Mouse (Mus musculus) limb, embryonic 14.5 days (tissue): Measurements from ENCODE around the gene Gata1. TPM values are rescaled to one million over a fixed set of nuclear protein-coding genes. Genes with fewer than 3 reads are reported as not detected.
"Not testable (repeated sequence)": the region's sequence is repeated elsewhere in the genome, so short reads cannot be mapped to it uniquely, and the experiment has no call there.

ENCODE experiments used
- ATAC-seq: fragments of 200-750 bp; cut with Nextera tagmentation; 2 replicates; pipeline ENCODE4 v1.8.0; 2017; ENCODE audit warnings: low read depth, moderate number of reproducible peaks, moderate TSS enrichment; ENCODE audit not compliant: low FRiP score
- DNase-seq: peaks from one replicate; pipeline ENCODE4 v3.0.0-alpha.2; 2015; ENCODE audit warnings: low spot score
- H3K27ac ChIP-seq: fragments of 300-500 bp; sonication (generic); replicated peaks from 2 replicates; pipeline ENCODE4 v1.5.1; 2014; ENCODE audit warnings: low read depth, mild to moderate bottlenecking, low read length, moderate library complexity, mixed read lengths
- H3K27me3 ChIP-seq: fragments of 300-500 bp; sonication (generic); 2 replicates; pipeline ENCODE4 v1.6.1; 2014; ENCODE audit warnings: low read length, mixed read lengths; ENCODE audit not compliant: control insufficient read depth, insufficient read depth
- H3K36me3 ChIP-seq: fragments of 300-500 bp; sonication (generic); 2 replicates; pipeline ENCODE4 v1.6.1; 2014; ENCODE audit warnings: mild to moderate bottlenecking, low read length, moderate library complexity, mixed read lengths; ENCODE audit not compliant: control insufficient read depth, insufficient read depth
- H3K4me1 ChIP-seq: fragments of 300-500 bp; sonication (generic); 2 replicates; pipeline ENCODE4 v1.6.1; 2014; ENCODE audit warnings: antibody characterized with exemption, low read length, mixed read lengths; ENCODE audit not compliant: control insufficient read depth, insufficient read depth
- H3K4me2 ChIP-seq: fragments of 300-500 bp; sonication (generic); replicated peaks from 2 replicates; pipeline ENCODE4 v1.6.1; 2014; ENCODE audit warnings: low read depth, mild to moderate bottlenecking, low read length, moderate library complexity; ENCODE audit not compliant: severe bottlenecking
- H3K4me3 ChIP-seq: fragments of 300-500 bp; sonication (generic); replicated peaks from 2 replicates; pipeline ENCODE4 v1.5.1; 2014; ENCODE audit warnings: low read length
- H3K9ac ChIP-seq: fragments of 300-500 bp; sonication (generic); 2 replicates; pipeline ENCODE4 v1.6.1; 2014; ENCODE audit warnings: mild to moderate bottlenecking, low read depth, low read length, moderate library complexity; ENCODE audit not compliant: severe bottlenecking
- H3K9me3 ChIP-seq: fragments of 300-500 bp; sonication (generic); 2 replicates; pipeline ENCODE4 v1.6.1; 2016; ENCODE audit warnings: low read length; ENCODE audit not compliant: control insufficient read depth
- POLR2A ChIP-seq: fragments of 200-500 bp; IDR thresholded peaks from 2 replicates; pipeline ENCODE4 v1.8.0; 2012; ENCODE audit warnings: inconsistent platforms, mild to moderate bottlenecking, moderate library complexity, borderline replicate concordance; ENCODE audit not compliant: insufficient read depth, insufficient read length; ENCODE audit errors: extremely low read depth
- WGBS: fragments of 180-500 bp; shearing (Covaris S2); extraction: QIAGEN DNeasy Blood & Tissue Kit; methylation state at CpG from one replicate; pipeline ENCODE4 v1.1.7; 2014; 5-methylcytosine and 5-hydroxymethylcytosine counted together
- polyA plus RNA-seq, 2 experiments: library from polyadenylated mRNA; depleted of rRNA in 1 of 2; stranded (reverse) in 1 of 2; unstranded in 1 of 2; fragments of >200 nt; fragmentation: Nextera tagmentation in 1 of 2; extraction: Ambion mirVana in 1 of 2; gene quantifications; 2 replicates each; pipeline versions ENCODE4 v1.2.1 to v1.2.3; 2012 to 2014

Gata1 gene
- polyA plus RNA-seq, 2 experiments, result 1.3 to 1.5 TPM

DNA sequence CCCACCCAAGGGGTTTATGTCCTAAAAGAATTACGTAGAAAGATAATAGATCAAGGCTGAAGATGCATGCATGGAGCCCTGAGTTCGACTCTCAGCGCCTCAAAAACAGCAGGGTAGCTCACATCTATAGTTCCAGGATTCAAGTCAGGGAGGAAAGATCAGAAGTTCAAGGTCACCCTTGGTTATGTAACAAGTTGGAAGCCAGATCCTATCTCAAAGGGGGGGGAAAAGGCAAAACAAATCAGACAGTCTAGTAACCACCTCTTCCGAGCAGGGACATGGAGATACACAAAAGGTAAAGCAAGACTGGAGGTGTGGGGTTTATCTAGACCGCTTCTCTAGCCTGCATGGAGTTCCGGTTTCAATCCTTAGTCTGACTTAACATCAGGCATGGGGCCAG, 51.6 kb downstream of the Gata1 start:
- TF ChIP-seq POLR2A, result no peak
- peaks cover 16% of the 10 kb centered on the region; the same call in 1 of the 2 replicates for H3K36me3 ChIP-seq
- H3K4me1 ChIP-seq, result no peaks in the 10 kb centered on the region
- ATAC-seq (no peak), DNase-seq (no peak)
- H3K4me3 ChIP-seq, result no peak overlapping the region
- no peak overlapping the region for H3K4me2 ChIP-seq
- H3K27ac ChIP-seq, result no peak overlapping the region
- peaks cover 23% of the 10 kb centered on the region for H3K27me3 ChIP-seq
- WGBS, result 64% methylated on average over 6 of the region's 6 CpGs
- no peaks in the 10 kb centered on the region; the same call in 1 of the 2 replicates for H3K9me3 ChIP-seq
- no peak overlapping the region for H3K9ac ChIP-seq

DNA sequence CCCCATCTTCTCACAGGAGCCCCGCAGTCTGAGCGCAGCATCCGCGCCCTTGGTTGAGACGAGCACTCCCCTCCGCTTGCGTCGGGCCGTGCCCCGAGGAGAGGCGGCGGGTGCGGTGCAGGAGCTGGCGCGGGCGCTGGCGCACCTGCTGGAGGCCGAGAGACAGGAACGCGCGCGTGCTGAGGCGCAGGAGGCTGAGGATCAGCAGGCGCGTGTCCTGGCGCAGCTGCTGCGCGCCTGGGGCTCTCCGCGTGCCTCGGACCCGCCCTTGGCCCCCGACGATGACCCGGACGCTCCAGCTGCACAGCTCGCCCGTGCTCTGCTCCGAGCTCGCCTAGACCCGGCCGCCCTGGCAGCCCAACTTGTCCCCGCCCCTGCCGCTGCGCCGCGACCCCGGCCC, 55.8 kb downstream of the Gata1 start:
- Histone ChIP-seq H3K4me3 (peak overlapping the region; percentile 21), H3K9ac (no peak overlapping the region), H3K36me3 (no peaks in the 10 kb centered on the region), H3K9me3 (no peaks in the 10 kb centered on the region), H3K27ac (no peak overlapping the region), H3K4me1 (no peaks in the 10 kb centered on the region), H3K4me2 (peak overlapping the region; percentile 37), H3K27me3 (peaks cover 31% of the 10 kb centered on the region)
- 21% methylated on average over 25 of the region's 48 CpGs for WGBS
- DNase-seq, result no peak
- no peak for TF ChIP-seq POLR2A
- no peak for ATAC-seq

DNA sequence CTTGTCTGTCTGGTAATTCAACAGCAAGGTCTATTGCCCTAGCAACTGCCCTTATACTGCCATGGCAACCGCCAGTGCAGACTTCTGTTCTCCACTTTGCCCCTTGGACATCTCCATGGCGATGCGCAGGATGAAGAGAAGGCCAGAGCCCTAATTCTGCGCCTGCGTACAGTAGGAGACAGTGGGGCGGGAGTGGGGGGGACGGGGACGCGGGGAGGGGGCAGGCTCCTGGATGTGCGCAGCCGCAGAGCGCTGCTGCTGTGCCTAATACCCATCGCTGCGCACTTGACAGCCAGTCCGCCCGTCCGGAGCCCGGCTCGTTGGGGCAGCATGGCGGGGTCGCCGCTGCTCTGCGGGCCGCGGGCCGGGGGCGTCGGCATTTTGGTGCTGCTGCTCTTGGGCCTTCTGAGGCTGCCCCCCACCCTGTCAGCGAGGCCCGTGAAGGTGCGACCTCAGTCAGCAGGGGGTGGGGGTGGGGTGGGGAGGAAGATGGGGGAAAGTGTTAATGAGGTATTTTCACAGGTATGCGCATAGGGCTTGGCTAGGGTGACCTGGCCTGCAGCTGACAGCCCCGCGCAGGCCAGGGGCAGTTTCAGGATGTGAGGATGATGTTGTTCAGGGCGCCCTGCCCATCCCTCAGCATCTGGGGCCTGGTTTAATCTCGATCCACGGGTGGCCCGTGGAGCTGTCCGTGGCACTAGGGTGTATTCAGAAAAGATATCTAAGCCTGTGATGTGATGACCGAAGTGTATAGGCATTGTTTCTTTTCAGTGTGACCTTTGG, 58.1 kb downstream of the Gata1 start, which contains the start of gene Pcsk1n:
Pcsk1n (plus strand) TSS at position 222 of the 783 bp plus-strand sequence.
- Histone ChIP-seq H3K4me3 (peak within 1 kb of the TSS; percentile 30), H3K36me3 (no peaks in the 10 kb centered on the region), H3K9me3 (no peaks in the 10 kb centered on the region), H3K9ac (no peak within 1 kb of the TSS), H3K27ac (no peak within 1 kb of the TSS), H3K4me2 (peak within 1 kb of the TSS; percentile 43), H3K27me3 (peaks cover 28% of the 10 kb centered on the region), H3K4me1 (no peaks in the 10 kb centered on the region)
- ATAC-seq (no peak), DNase-seq (no peak)
- 21% methylated on average over 20 of the region's 40 CpGs for WGBS
- TF ChIP-seq POLR2A, result no peak

DNA sequence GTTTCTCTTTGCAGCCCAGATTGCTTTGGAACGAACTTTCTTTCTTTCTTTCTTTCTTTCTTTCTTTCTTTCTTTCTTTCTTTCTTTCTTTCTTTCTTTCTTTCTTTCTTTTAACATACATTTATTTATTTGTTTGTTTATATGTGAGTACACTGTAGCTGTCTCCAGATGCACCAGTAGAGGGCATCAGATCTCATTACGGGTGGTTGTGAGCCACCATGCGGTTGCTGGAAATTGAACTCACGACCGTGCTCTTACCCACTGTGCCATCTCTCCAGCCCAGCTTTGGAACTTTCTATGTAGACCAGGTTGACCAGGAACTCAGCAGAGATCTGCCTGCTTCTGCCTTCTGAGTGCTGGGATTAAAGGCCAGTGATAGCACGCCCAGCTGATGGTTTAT, 59.9 kb downstream of the Gata1 start:
- not testable (repeated sequence) for ATAC-seq, H3K4me3 ChIP-seq, H3K4me1 ChIP-seq, H3K36me3 ChIP-seq, H3K27ac ChIP-seq, DNase-seq, H3K9ac ChIP-seq, H3K4me2 ChIP-seq, H3K9me3 ChIP-seq
- WGBS, result 70% methylated on average over 6 of the region's 6 CpGs
- H3K27me3 ChIP-seq, result peaks cover 26% of the 10 kb centered on the region

DNA sequence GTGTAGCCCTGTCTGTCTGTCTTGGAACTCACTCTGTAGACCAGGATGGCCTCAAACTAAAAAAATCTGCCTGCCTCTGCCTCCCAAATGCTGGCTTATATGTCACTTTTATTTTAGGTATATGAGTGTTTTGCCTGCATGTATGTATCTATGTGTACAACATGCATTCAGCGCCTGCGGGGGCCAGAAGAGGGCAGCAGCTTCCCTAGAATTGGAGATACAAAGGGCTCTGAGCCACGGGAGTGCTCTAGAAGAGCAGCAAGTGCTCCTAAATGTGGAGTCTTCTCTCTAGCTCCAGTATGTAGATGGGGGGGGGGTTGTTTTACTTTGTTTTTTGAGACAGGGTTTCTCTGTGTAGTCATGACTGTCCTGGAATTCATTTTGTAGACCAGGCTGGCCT, 62.2 kb downstream of the Gata1 start:
- not testable (repeated sequence) for DNase-seq, H3K9ac ChIP-seq, H3K4me2 ChIP-seq, ATAC-seq, H3K36me3 ChIP-seq, H3K9me3 ChIP-seq, H3K27ac ChIP-seq, H3K4me1 ChIP-seq, H3K4me3 ChIP-seq, H3K27me3 ChIP-seq
- WGBS, result 44% methylated on average over 3 of the region's 3 CpGs
